ENCODE assay signal across 8 mouse cellular contexts in genomic region chr7:31151301-31152241, GRCm38 (mm10). TPM values are rescaled to one million over a fixed set of nuclear protein-coding genes. Genes with fewer than 3 reads are reported as not detected.
DNase-seq lines count a peak whose midpoint lies in the region; ATAC-seq and TF ChIP-seq lines count a peak whose summit lies in the region.
"Had no signal": no experiment of that assay in that cellular context is flagged by ENCODE, and none has a peak within 500 bp of the region (broad histone marks: within the 10 kb centered on the region; RNA-seq: fewer than 3 reads in every experiment).

No protein-coding gene starts in this region.

- peak overlapping the region; percentile 79 for H3K4me3 ChIP-seq in G1E (ENCODE audit: low read depth, low read length)
- peak overlapping the region; percentile 91 for H3K4me3 ChIP-seq in bone marrow macrophage, adult 2 months (ENCODE audit: insufficient read depth, low read length)
- H3K4me3 ChIP-seq in forebrain, embryonic 16.5 days (replicated peaks; ENCODE audit: low read length) = peak overlapping the region; percentile 92
- H3K4me3 ChIP-seq in hindbrain, embryonic 10.5 days = peak overlapping the region; percentile 89
- H3K4me3 ChIP-seq in limb, embryonic 10.5 days = peak overlapping the region; percentile 94
- H3K4me3 ChIP-seq in midbrain, embryonic 10.5 days = peak overlapping the region; percentile 70
- peak overlapping the region; percentile 93 for H3K4me3 ChIP-seq in spleen, adult 2 months (ENCODE audit: extremely low read depth, insufficient read depth, insufficient read length)

- no peak for TF ChIP-seq CTCF in G1E (IDR thresholded peaks at IDR 0.05; ENCODE audit: low read depth, low read length)
- TF ChIP-seq CTCF in bone marrow macrophage, adult 2 months (IDR thresholded peaks at IDR 0.05; ENCODE audit: low read depth, low read length) = no peak
- TF ChIP-seq CTCF in spleen, adult 2 months (IDR thresholded peaks at IDR 0.05; ENCODE audit: extremely low read depth, insufficient read depth, insufficient read length, insufficient replicate concordance) = no peak

- 12% methylated on average over 23 of the region's 23 CpGs for WGBS in forebrain, embryonic 16.5 days
- 23% methylated on average over 23 of the region's 23 CpGs for WGBS in hindbrain, embryonic 10.5 days
- WGBS in limb, embryonic 10.5 days = 21% methylated on average over 23 of the region's 23 CpGs
- 22% methylated on average over 23 of the region's 23 CpGs for WGBS in midbrain, embryonic 10.5 days
- 10% methylated on average over 23 of the region's 23 CpGs for WGBS in spleen, adult 2 months

- peak overlapping the region; percentile 73 for H3K4me2 ChIP-seq in forebrain, embryonic 16.5 days (ENCODE audit: low read length)

- peak overlapping the region; percentile 98 for H3K27ac ChIP-seq in bone marrow macrophage, adult 2 months (ENCODE audit: insufficient read depth, low read depth, low read length)
- H3K27ac ChIP-seq in forebrain, embryonic 16.5 days (ENCODE audit: low read length) = peak overlapping the region; percentile 97
- H3K27ac ChIP-seq in hindbrain, embryonic 10.5 days = peak overlapping the region; percentile 99
- peak overlapping the region; percentile 99 for H3K27ac ChIP-seq in limb, embryonic 10.5 days
- peak overlapping the region; percentile 97 for H3K27ac ChIP-seq in midbrain, embryonic 10.5 days (replicated peaks)
- peak overlapping the region; percentile 95 for H3K27ac ChIP-seq in spleen, adult 2 months (ENCODE audit: insufficient read depth, low read length)

- no peaks in the 10 kb centered on the region for H3K27me3 ChIP-seq in G1E (ENCODE audit: insufficient read depth, low read length)
- H3K27me3 ChIP-seq in forebrain, embryonic 16.5 days (replicated peaks; ENCODE audit: control insufficient read depth, insufficient read depth, low read length) = no peaks in the 10 kb centered on the region
- H3K27me3 ChIP-seq in hindbrain, embryonic 10.5 days (ENCODE audit: insufficient read depth, poor library complexity, severe bottlenecking) = no peaks in the 10 kb centered on the region
- H3K27me3 ChIP-seq in limb, embryonic 10.5 days (ENCODE audit: low read depth, poor library complexity, severe bottlenecking) = no peaks in the 10 kb centered on the region
- H3K27me3 ChIP-seq in midbrain, embryonic 10.5 days (ENCODE audit: low read depth, poor library complexity, severe bottlenecking) = no peaks in the 10 kb centered on the region
- no peaks in the 10 kb centered on the region for H3K27me3 ChIP-seq in spleen, adult 2 months (ENCODE audit: control insufficient read depth, insufficient read depth, low read length)

- no peak for ATAC-seq in G1E (ENCODE audit: extremely low read depth, insufficient number of reproducible peaks, low FRiP score, poor library complexity, severe bottlenecking)
- peak; percentile 34 for ATAC-seq in forebrain, embryonic 16.5 days

- DNase-seq in G1E (ENCODE audit: low spot score) = peak; percentile 36
- DNase-seq in hindbrain, embryonic 10.5 days (ENCODE audit: low spot score) = no peak
- DNase-seq in limb, embryonic 10.5 days (ENCODE audit: low spot score) = peak; percentile 77
- DNase-seq in midbrain, embryonic 10.5 days (ENCODE audit: low spot score) = peak; percentile 65
- DNase-seq in spleen, adult 2 months (ENCODE audit: low read depth in 1 of 2, low spot score in 2 of 2) = peak in 1 of 2 experiments; percentile 62

- H3K9ac ChIP-seq in forebrain, embryonic 16.5 days (replicated peaks; ENCODE audit: low read depth, low read length) = peak overlapping the region; percentile 99

- H3K4me1 ChIP-seq in G1E (ENCODE audit: insufficient read depth, low read depth, low read length) = peaks cover 62% of the 10 kb centered on the region
- peaks cover 55% of the 10 kb centered on the region for H3K4me1 ChIP-seq in bone marrow macrophage, adult 2 months (ENCODE audit: control insufficient read depth, insufficient read depth, low read length)
- H3K4me1 ChIP-seq in forebrain, embryonic 16.5 days (replicated peaks; ENCODE audit: control insufficient read depth, insufficient read depth, low read length) = peaks cover 26% of the 10 kb centered on the region
- peaks cover 57% of the 10 kb centered on the region for H3K4me1 ChIP-seq in hindbrain, embryonic 10.5 days (replicated peaks)
- peaks cover 64% of the 10 kb centered on the region for H3K4me1 ChIP-seq in limb, embryonic 10.5 days
- H3K4me1 ChIP-seq in midbrain, embryonic 10.5 days = peaks cover 51% of the 10 kb centered on the region
- H3K4me1 ChIP-seq in spleen, adult 2 months (ENCODE audit: control insufficient read depth, insufficient read depth, insufficient read length) = peaks cover 40% of the 10 kb centered on the region; the same call in 1 of the 2 replicates

- H3K9me3 ChIP-seq in G1E (replicated peaks) = peaks cover 44% of the 10 kb centered on the region
- no peaks in the 10 kb centered on the region for H3K9me3 ChIP-seq in forebrain, embryonic 16.5 days (ENCODE audit: control insufficient read depth, low read length)
- no peaks in the 10 kb centered on the region for H3K9me3 ChIP-seq in hindbrain, embryonic 10.5 days
- no peaks in the 10 kb centered on the region for H3K9me3 ChIP-seq in limb, embryonic 10.5 days (replicated peaks)
- no peaks in the 10 kb centered on the region for H3K9me3 ChIP-seq in midbrain, embryonic 10.5 days (replicated peaks)

- peaks cover 13% of the 10 kb centered on the region for H3K36me3 ChIP-seq in G1E (replicated peaks)
- no peaks in the 10 kb centered on the region for H3K36me3 ChIP-seq in forebrain, embryonic 16.5 days (ENCODE audit: control insufficient read depth, insufficient read depth)
- peaks cover 12% of the 10 kb centered on the region for H3K36me3 ChIP-seq in hindbrain, embryonic 10.5 days
- peaks cover 13% of the 10 kb centered on the region for H3K36me3 ChIP-seq in limb, embryonic 10.5 days
- peaks cover 11% of the 10 kb centered on the region for H3K36me3 ChIP-seq in midbrain, embryonic 10.5 days
- H3K36me3 ChIP-seq in spleen, adult 2 months (ENCODE audit: control insufficient read depth, insufficient read depth, low read length) = no peaks in the 10 kb centered on the region

- TF ChIP-seq POLR2A in bone marrow macrophage, adult 2 months (IDR thresholded peaks at IDR 0.05; ENCODE audit: borderline replicate concordance, low read depth, low read length) = no peak; the same call in 1 of the 2 replicates
- TF ChIP-seq POLR2A in spleen, adult 2 months (IDR thresholded peaks at IDR 0.05; ENCODE audit: low read depth, low read length) = no peak; the same call in 1 of the 2 replicates

RNA-seq across cellular contexts. Expression of gene Gramd1a, which starts 4.1 kb away (rescaled TPM):
- total RNA-seq in G1E (2014; fragmentation: Nextera tagmentation) = 38.4 and 52.7 TPM in 2 replicates
- total RNA-seq in G1E (2017) = 19.2 and 19.4 TPM in 2 replicates
- 56.7 and 65.4 TPM in 2 replicates for polyA plus RNA-seq in G1E (2012)
- polyA plus RNA-seq in bone marrow macrophage, adult 2 months (2012; ENCODE audit: insufficient read depth, insufficient read length, missing spikeins) = 63.6 and 99.3 TPM in 2 replicates
- 261 and 277 TPM in 2 replicates for polyA plus RNA-seq in forebrain, embryonic 16.5 days (2015; fragmentation: Nextera tagmentation; extraction: Ambion mirVana)
- 111 and 144 TPM in 2 replicates for polyA plus RNA-seq in hindbrain, embryonic 10.5 days (2016; fragmentation: Nextera tagmentation; extraction: Ambion mirVana)
- polyA plus RNA-seq in limb, embryonic 10.5 days (2016; fragmentation: Nextera tagmentation; extraction: Ambion mirVana) = 87.3 and 106 TPM in 2 replicates
- 90.0 and 120 TPM in 2 replicates for polyA plus RNA-seq in midbrain, embryonic 10.5 days (2016; fragmentation: Nextera tagmentation; extraction: Ambion mirVana)
- 325 and 338 TPM in 2 replicates for polyA plus RNA-seq in spleen, adult 2 months (2012; rRNA removed)

RNA-seq across cellular contexts. Expression of gene Scn1b, which starts 24.8 kb away (rescaled TPM):
- not detected in 2 replicates for total RNA-seq in G1E (2014; fragmentation: Nextera tagmentation)
- total RNA-seq in G1E (2017) = not detected in 2 replicates
- not detected in 2 replicates for polyA plus RNA-seq in G1E (2012)
- 30.7 and 33.7 TPM in 2 replicates for polyA plus RNA-seq in bone marrow macrophage, adult 2 months (2012; ENCODE audit: insufficient read depth, insufficient read length, missing spikeins)
- 4.1 and 5.3 TPM in 2 replicates for polyA plus RNA-seq in forebrain, embryonic 16.5 days (2015; fragmentation: Nextera tagmentation; extraction: Ambion mirVana)
- 1.2 and 1.3 TPM in 2 replicates for polyA plus RNA-seq in hindbrain, embryonic 10.5 days (2016; fragmentation: Nextera tagmentation; extraction: Ambion mirVana)
- 0.38 and 0.81 TPM in 2 replicates for polyA plus RNA-seq in limb, embryonic 10.5 days (2016; fragmentation: Nextera tagmentation; extraction: Ambion mirVana)
- polyA plus RNA-seq in midbrain, embryonic 10.5 days (2016; fragmentation: Nextera tagmentation; extraction: Ambion mirVana) = 0.55 and 0.80 TPM in 2 replicates
- polyA plus RNA-seq in spleen, adult 2 months (2012; rRNA removed) = 41.6 and 48.4 TPM in 2 replicates
- total RNA-seq: neutrophil, adult 5-6 weeks had no signal

RNA-seq across cellular contexts. Expression of gene Hpn, which starts 36.5 kb away (rescaled TPM):
- total RNA-seq in G1E (2014; fragmentation: Nextera tagmentation) (not detected in 2 replicates), G1E (2017) (0.87 TPM in 1 of 2 replicates, not detected in the other)
- polyA plus RNA-seq in G1E (2012) = not detected in 2 replicates
- 30.9 and 39.0 TPM in 2 replicates for polyA plus RNA-seq in bone marrow macrophage, adult 2 months (2012; ENCODE audit: insufficient read depth, insufficient read length, missing spikeins)
- polyA plus RNA-seq in forebrain, embryonic 16.5 days (2015; fragmentation: Nextera tagmentation; extraction: Ambion mirVana) = 0.88 TPM in 1 of 2 replicates, not detected in the other
- polyA plus RNA-seq in hindbrain, embryonic 10.5 days (2016; fragmentation: Nextera tagmentation; extraction: Ambion mirVana) = 3.0 and 4.5 TPM in 2 replicates
- 3.1 TPM in 2 replicates for polyA plus RNA-seq in limb, embryonic 10.5 days (2016; fragmentation: Nextera tagmentation; extraction: Ambion mirVana)
- 1.00 and 1.5 TPM in 2 replicates for polyA plus RNA-seq in midbrain, embryonic 10.5 days (2016; fragmentation: Nextera tagmentation; extraction: Ambion mirVana)
- 22.1 and 26.8 TPM in 2 replicates for polyA plus RNA-seq in spleen, adult 2 months (2012; rRNA removed)
